Comparison of ENCODE assay signal across 22 mouse cellular contexts in the genomic region with DNA sequence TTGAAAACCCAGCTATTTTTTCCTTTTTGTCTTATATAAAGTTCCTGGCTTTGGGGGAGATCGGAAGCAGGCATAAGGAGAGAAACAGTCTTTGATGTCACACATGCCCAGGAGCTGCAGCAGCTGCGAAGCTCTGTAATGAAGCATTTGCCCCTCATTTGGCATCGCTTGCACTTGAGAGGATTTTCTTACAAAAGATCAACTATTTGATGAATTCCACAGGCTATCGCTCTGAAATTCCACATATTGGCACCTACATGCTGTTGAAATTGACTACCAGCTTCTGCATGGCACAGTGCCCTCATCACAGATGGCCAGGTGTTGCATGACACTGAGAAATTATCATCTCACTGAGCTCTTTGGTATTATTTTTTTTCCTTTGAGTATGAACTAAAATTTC.
DNase-seq lines count a peak whose midpoint lies in the region; ATAC-seq lines count a peak whose summit lies in the region.
"Had no signal": no experiment of that assay in that cellular context is flagged by ENCODE, and none has a peak within 500 bp of the region (broad histone marks: within the 10 kb centered on the region; RNA-seq: fewer than 3 reads in every experiment).

No protein-coding gene starts in this region.

- no peak overlapping the region for H3K4me2 ChIP-seq in hindbrain, embryonic 16.5 days (ENCODE audit: low read length)
- H3K4me2 ChIP-seq in hindbrain, embryonic 12.5 days (replicated peaks) = no peak overlapping the region
- H3K4me2 ChIP-seq: intestine, embryonic 15.5 days had no signal

- peaks cover 2% of the 10 kb centered on the region; the same call in 1 of the 2 replicates for H3K9me3 ChIP-seq in hindbrain, embryonic 16.5 days (ENCODE audit: control insufficient read depth, low read length)
- H3K9me3 ChIP-seq in hindbrain, embryonic 12.5 days (replicated peaks) = no peaks in the 10 kb centered on the region
- H3K9me3 ChIP-seq: intestine, embryonic 15.5 days had no signal

- H3K4me3 ChIP-seq in hindbrain, embryonic 16.5 days (ENCODE audit: low read length) = no peak overlapping the region
- no peak overlapping the region for H3K4me3 ChIP-seq in hindbrain, embryonic 12.5 days
- H3K4me3 ChIP-seq: erythroblast, embryonic 14.5 days; intestine, embryonic 15.5 days had no signal

- H3K36me3 ChIP-seq in hindbrain, embryonic 16.5 days (ENCODE audit: control insufficient read depth, insufficient read depth, low read length) = no peaks in the 10 kb centered on the region
- no peaks in the 10 kb centered on the region for H3K36me3 ChIP-seq in hindbrain, embryonic 12.5 days
- H3K36me3 ChIP-seq: intestine, embryonic 15.5 days had no signal

- no peaks in the 10 kb centered on the region for H3K27me3 ChIP-seq in hindbrain, embryonic 16.5 days (replicated peaks; ENCODE audit: control insufficient read depth, insufficient read depth, low read length)
- H3K27me3 ChIP-seq in hindbrain, embryonic 12.5 days = no peaks in the 10 kb centered on the region
- H3K27me3 ChIP-seq: intestine, embryonic 15.5 days had no signal

- ATAC-seq in hindbrain, embryonic 16.5 days = peak; percentile 68; the same call in 1 of the 2 replicates
- ATAC-seq in hindbrain, embryonic 12.5 days (ENCODE audit: low FRiP score) = no peak
- ATAC-seq: activated CD4-positive, CD25-positive, alpha-beta regulatory T cell, adult 4 months; CD4-positive, CD25-positive, alpha-beta regulatory T cell, adult 4 months; intestine, embryonic 15.5 days; liver, postnatal 0 days had no signal

- WGBS in hindbrain, embryonic 16.5 days = 48% methylated on average over 4 of the region's 4 CpGs
- 79% methylated on average over 4 of the region's 4 CpGs for WGBS in hindbrain, embryonic 12.5 days

- no peak overlapping the region for H3K27ac ChIP-seq in hindbrain, embryonic 16.5 days (ENCODE audit: low read depth, low read length)
- no peak overlapping the region for H3K27ac ChIP-seq in hindbrain, embryonic 12.5 days
- H3K27ac ChIP-seq: intestine, embryonic 15.5 days had no signal

- peak; percentile 65 to 73 for DNase-seq in cerebellum, postnatal 10 days
- no peak for DNase-seq in cerebellum, postnatal 25 days
- DNase-seq in right cerebral cortex, postnatal 10 days (ENCODE audit: low spot score in 2 of 2) = peak; percentile 18 to 26
- no peak for DNase-seq in right cerebral cortex, postnatal 4 days
- DNase-seq in adrenal gland, adult (ENCODE audit: inconsistent age in 2 of 2, low spot score in 1 of 2) = no peak
- no peak for DNase-seq in heart, adult 9 months (ENCODE audit: low spot score in 2 of 2)
- DNase-seq: adrenal gland, postnatal 14 days; cerebellum, adult 18-20 months; gastrocnemius, postnatal 14 days; heart, adult 18-20 months; heart, postnatal 4 days; kidney, adult 9 months; kidney, postnatal 36 days; liver, postnatal 0 days; lung, postnatal 10 days; spleen, adult 18-20 months had no signal

- peaks cover 7% of the 10 kb centered on the region; the same call in 1 of the 2 replicates for H3K4me1 ChIP-seq in hindbrain, embryonic 16.5 days (ENCODE audit: control insufficient read depth, insufficient read depth, low read depth, low read length)
- 0 out of 2 replicates have a peak, but pooled peaks cover 3% of the 10 kb centered on the region for H3K4me1 ChIP-seq in hindbrain, embryonic 12.5 days
- H3K4me1 ChIP-seq: intestine, embryonic 15.5 days had no signal

- H3K9ac ChIP-seq in hindbrain, embryonic 16.5 days (ENCODE audit: low read depth, low read length) = no peak overlapping the region
- no peak overlapping the region for H3K9ac ChIP-seq in hindbrain, embryonic 12.5 days
- H3K9ac ChIP-seq: intestine, embryonic 15.5 days; liver, postnatal 0 days had no signal

Comparison
In these comparisons a context has a peak if more than half of its experiments do, and no peak if none do; other contexts are left out.
1. DNase-seq: peak in cerebellum, postnatal 10 days (2 of 2) and right cerebral cortex, postnatal 10 days (2 of 2); none in cerebellum, postnatal 25 days (0 of 2), right cerebral cortex, postnatal 4 days (single experiment), adrenal gland, adult (0 of 2) and heart, adult 9 months (0 of 2).